Mouse (Mus musculus) limb, embryonic 13.5 days (tissue): ENCODE measurements around the gene Mal. TPM values are rescaled to one million over a fixed set of nuclear protein-coding genes. Genes with fewer than 3 reads are reported as not detected.
"Not testable (repeated sequence)": the region's sequence is repeated elsewhere in the genome, so short reads cannot be mapped to it uniquely, and the experiment has no call there.

Source experiments
- ATAC-seq: fragments of 200-750 bp; cut with Nextera tagmentation; 2 replicates; pipeline ENCODE4 v1.8.0; 2017; ENCODE audit warnings: low read depth, moderate number of reproducible peaks, moderate TSS enrichment; ENCODE audit not compliant: low FRiP score
- H3K27ac ChIP-seq: fragments of 300-500 bp; sonication (generic); 2 replicates; pipeline ENCODE4 v1.5.1; 2015; ENCODE audit warnings: inconsistent platforms, mild to moderate bottlenecking, moderate library complexity
- H3K27me3 ChIP-seq: fragments of 300-500 bp; sonication (generic); 2 replicates; pipeline ENCODE4 v1.6.1; 2015; ENCODE audit warnings: mild to moderate bottlenecking, inconsistent platforms
- H3K36me3 ChIP-seq: fragments of 300-500 bp; sonication (generic); 2 replicates; pipeline ENCODE4 v1.6.1; 2015; ENCODE audit warnings: inconsistent platforms, mild to moderate bottlenecking, moderate library complexity
- H3K4me1 ChIP-seq: fragments of 300-500 bp; sonication (generic); 2 replicates; pipeline ENCODE4 v1.6.1; 2015; ENCODE audit warnings: inconsistent platforms
- H3K4me2 ChIP-seq: fragments of 300-500 bp; sonication (generic); replicated peaks from 2 replicates; pipeline ENCODE4 v1.6.1; 2015; ENCODE audit warnings: inconsistent platforms, mild to moderate bottlenecking, moderate library complexity
- H3K4me3 ChIP-seq: fragments of 300-500 bp; sonication (generic); 2 replicates; pipeline ENCODE4 v1.5.1; 2015; ENCODE audit warnings: moderate library complexity, mild to moderate bottlenecking, inconsistent platforms
- H3K9ac ChIP-seq: fragments of 300-500 bp; sonication (generic); 2 replicates; pipeline ENCODE4 v1.6.1; 2015; ENCODE audit warnings: mild to moderate bottlenecking, inconsistent platforms
- H3K9me3 ChIP-seq: fragments of 300-500 bp; sonication (generic); 2 replicates; pipeline ENCODE4 v1.6.1; 2016; ENCODE audit warnings: inconsistent platforms
- WGBS: fragments of 180-500 bp; shearing (Covaris S2); methylation state at CpG from one replicate; pipeline ENCODE4 v1.1.7; 2015; 5-methylcytosine and 5-hydroxymethylcytosine counted together
- polyA plus RNA-seq: library from polyadenylated mRNA; unstranded; fragments of >200 nt; fragmentation: Nextera tagmentation; extraction: Ambion mirVana; gene quantifications from 2 replicates; pipeline ENCODE4 v1.2.1, GENCODE M21; 2015

The Mal gene
- polyA plus RNA-seq, 1 experiment from 2014 or later, result 1.6 TPM

DNA sequence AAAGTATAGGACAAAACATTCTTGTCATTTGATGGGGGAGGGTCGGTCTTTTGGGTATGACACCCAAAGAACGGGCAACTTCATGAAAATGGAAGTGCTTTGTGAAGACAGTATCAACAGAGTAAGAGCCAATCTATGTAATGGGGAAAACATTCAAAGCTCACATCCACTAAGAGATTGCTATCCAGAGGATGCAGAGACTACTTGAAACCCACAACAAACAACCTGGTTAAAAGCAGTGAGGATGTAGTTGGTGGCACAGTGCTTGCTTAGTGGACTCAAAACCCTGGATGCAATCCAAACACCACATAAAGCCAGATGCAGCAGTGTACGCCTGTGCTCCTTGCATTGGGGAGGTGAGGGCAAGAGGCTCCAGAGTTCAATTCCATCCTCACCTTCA is 37.2 kb downstream of the Mal start:
- no peaks in the 10 kb centered on the region for H3K27me3 ChIP-seq
- H3K4me1 ChIP-seq, result no peaks in the 10 kb centered on the region
- H3K4me2 ChIP-seq, result no peak overlapping the region
- ATAC-seq, result no peak
- H3K9ac ChIP-seq, result no peak overlapping the region
- no peaks in the 10 kb centered on the region for H3K36me3 ChIP-seq
- H3K9me3 ChIP-seq, result no peaks in the 10 kb centered on the region
- WGBS, result 82% methylated on average over 3 of the region's 3 CpGs
- H3K27ac ChIP-seq, result no peak overlapping the region
- H3K4me3 ChIP-seq, result no peak overlapping the region

GRCm38 (mm10) chr2:127612288-127612687 is 44.2 kb downstream of the Mal start:
- ATAC-seq, result no peak
- Histone ChIP-seq H3K9me3 (no peaks in the 10 kb centered on the region), H3K27ac (no peak overlapping the region), H3K27me3 (no peaks in the 10 kb centered on the region), H3K4me3 (no peak overlapping the region), H3K4me2 (no peak overlapping the region), H3K36me3 (0 out of 2 replicates have a peak, but pooled peaks cover 1% of the 10 kb centered on the region), H3K4me1 (peaks cover 14% of the 10 kb centered on the region), H3K9ac (no peak overlapping the region)
- WGBS, result 88% methylated on average over 4 of the region's 4 CpGs

- no peak for ATAC-seq
- H3K36me3 ChIP-seq, result peaks cover 7% of the 10 kb centered on the region; the same call in 1 of the 2 replicates
- no peak overlapping the region for H3K4me3 ChIP-seq
- no peak overlapping the region for H3K4me2 ChIP-seq
- peaks cover 14% of the 10 kb centered on the region for H3K4me1 ChIP-seq
- H3K9ac ChIP-seq, result no peak overlapping the region
- no peaks in the 10 kb centered on the region for H3K9me3 ChIP-seq
- 78% methylated on average over 4 of the region's 4 CpGs for WGBS
- H3K27ac ChIP-seq, result no peak overlapping the region
- H3K27me3 ChIP-seq, result no peaks in the 10 kb centered on the region
Measured at GRCm38 (mm10) chr2:127611386-127611785, 45.1 kb downstream of the Mal start.

- Histone ChIP-seq H3K9me3 (no peaks in the 10 kb centered on the region), H3K4me1 (peaks cover 14% of the 10 kb centered on the region), H3K27me3 (no peaks in the 10 kb centered on the region), H3K27ac (no peak overlapping the region), H3K36me3 (peaks cover 29% of the 10 kb centered on the region), H3K4me3 (no peak overlapping the region), H3K9ac (no peak overlapping the region), H3K4me2 (peak overlapping the region; percentile 29)
- WGBS, result 4% methylated on average over 5 of the region's 5 CpGs
- ATAC-seq, result peak; percentile 83
Measured at GRCm38 (mm10) chr2:127608986-127609385, 47.5 kb downstream of the Mal start.

DNA sequence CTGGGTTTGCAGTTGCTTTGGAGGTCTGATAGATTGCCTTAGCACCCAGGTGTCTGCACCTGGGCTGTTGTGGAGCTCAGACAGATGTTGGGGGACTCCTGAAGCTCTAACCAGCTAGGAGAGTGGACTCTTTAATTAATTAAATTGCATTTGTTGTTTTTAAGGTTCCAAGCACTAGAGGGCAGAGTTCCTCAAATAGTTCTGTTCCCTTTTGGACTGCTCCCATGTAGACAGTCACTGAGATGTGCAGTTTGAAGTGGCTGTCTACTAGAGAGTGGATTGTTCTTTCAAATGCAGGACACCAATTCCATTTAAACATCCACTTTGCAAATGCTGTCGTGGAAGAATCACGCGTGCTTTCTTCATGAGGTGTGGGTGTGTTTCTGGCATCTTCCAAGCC is 48.3 kb downstream of the Mal start:
- H3K9ac ChIP-seq, result no peak overlapping the region
- H3K4me1 ChIP-seq, result peaks cover 14% of the 10 kb centered on the region
- H3K27ac ChIP-seq, result no peak overlapping the region
- H3K9me3 ChIP-seq, result no peaks in the 10 kb centered on the region
- WGBS, result 43% methylated on average over 3 of the region's 3 CpGs
- ATAC-seq, result no peak; the same call in 1 of the 2 replicates
- H3K27me3 ChIP-seq, result no peaks in the 10 kb centered on the region
- no peak overlapping the region for H3K4me2 ChIP-seq
- no peak overlapping the region for H3K4me3 ChIP-seq
- H3K36me3 ChIP-seq, result peaks cover 33% of the 10 kb centered on the region

GRCm38 (mm10) chr2:127605203-127605602 is 51.3 kb downstream of the Mal start:
- no peak overlapping the region for H3K4me2 ChIP-seq
- H3K9ac ChIP-seq, result no peak overlapping the region
- 92% methylated on average over 3 of the region's 3 CpGs for WGBS
- no peak for ATAC-seq
- peaks cover 61% of the 10 kb centered on the region for H3K36me3 ChIP-seq
- no peak overlapping the region for H3K27ac ChIP-seq
- no peaks in the 10 kb centered on the region for H3K27me3 ChIP-seq
- no peak overlapping the region for H3K4me3 ChIP-seq
- H3K4me1 ChIP-seq, result peaks cover 14% of the 10 kb centered on the region
- H3K9me3 ChIP-seq, result no peaks in the 10 kb centered on the region

DNA sequence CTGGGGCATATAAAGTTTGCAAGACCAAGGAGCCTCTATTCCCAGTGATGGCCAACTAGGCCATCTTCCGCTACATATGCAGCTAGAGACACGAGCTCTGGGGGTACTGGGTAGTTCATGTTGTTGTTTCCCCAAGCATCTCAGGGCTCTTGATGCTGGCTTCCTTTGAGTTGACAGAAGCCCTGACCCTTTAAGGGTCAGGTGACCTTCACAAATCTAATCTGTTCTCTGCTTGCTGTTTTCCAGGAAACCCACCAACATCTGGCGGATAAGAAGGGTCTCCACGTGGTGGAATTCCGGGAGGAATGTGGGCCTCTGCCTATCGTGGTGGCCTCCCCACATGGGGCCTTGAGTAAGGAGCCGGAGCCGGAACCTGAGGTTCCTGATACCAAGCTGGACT is 53.1 kb downstream of the Mal start:
- H3K36me3 ChIP-seq, result peaks cover 80% of the 10 kb centered on the region
- not testable (repeated sequence) for H3K4me3 ChIP-seq, H3K27ac ChIP-seq, H3K4me1 ChIP-seq, H3K27me3 ChIP-seq, H3K9ac ChIP-seq, H3K4me2 ChIP-seq, ATAC-seq, H3K9me3 ChIP-seq
- WGBS, result 85% methylated on average over 6 of the region's 8 CpGs

GRCm38 (mm10) chr2:127590840-127591239 is 65.7 kb downstream of the Mal start:
- Histone ChIP-seq H3K4me2 (peak overlapping the region; percentile 27; the same call in 1 of the 2 replicates), H3K4me3 (no peak overlapping the region), H3K9me3 (no peaks in the 10 kb centered on the region), H3K36me3 (peaks cover 44% of the 10 kb centered on the region), H3K4me1 (peaks cover 31% of the 10 kb centered on the region), H3K27me3 (no peaks in the 10 kb centered on the region), H3K27ac (no peak overlapping the region), H3K9ac (no peak overlapping the region; the same call in 1 of the 2 replicates)
- 68% methylated on average over 4 of the region's 4 CpGs for WGBS
- ATAC-seq, result no peak

- H3K9ac ChIP-seq, result no peak overlapping the region; the same call in 1 of the 2 replicates
- H3K4me3 ChIP-seq, result no peak overlapping the region
- 64% methylated on average over 15 of the region's 15 CpGs for WGBS
- peaks cover 38% of the 10 kb centered on the region for H3K36me3 ChIP-seq
- no peaks in the 10 kb centered on the region for H3K27me3 ChIP-seq
- no peaks in the 10 kb centered on the region for H3K9me3 ChIP-seq
- H3K4me2 ChIP-seq, result peak overlapping the region; percentile 27
- H3K4me1 ChIP-seq, result peaks cover 31% of the 10 kb centered on the region
- H3K27ac ChIP-seq, result no peak overlapping the region
- ATAC-seq, result no peak
Measured at GRCm38 (mm10) chr2:127590204-127590603, 66.3 kb downstream of the Mal start.

DNA sequence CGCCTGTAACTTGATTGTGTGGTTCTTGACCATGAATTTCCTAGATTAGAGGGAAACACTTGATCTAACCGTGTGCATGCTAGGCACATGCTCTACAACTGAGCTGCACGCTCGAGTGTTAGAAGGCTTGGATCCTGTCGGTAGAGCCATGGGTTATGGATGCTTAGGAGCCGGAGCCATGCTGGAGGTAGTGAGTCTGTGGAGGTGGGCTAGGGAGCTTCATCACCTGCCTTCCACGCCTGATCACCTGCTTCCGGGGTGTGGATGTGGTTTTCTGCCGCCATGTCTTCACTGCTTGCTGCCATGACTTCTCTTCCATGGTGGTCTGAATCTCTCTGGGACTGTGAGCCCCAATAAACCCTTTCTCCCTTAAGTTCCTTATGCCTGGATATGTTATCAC is 67.6 kb downstream of the Mal start:
- peak overlapping the region; percentile 85; the same call in 1 of the 2 replicates for H3K4me2 ChIP-seq
- 89% methylated on average over 9 of the region's 9 CpGs for WGBS
- no peak overlapping the region for H3K27ac ChIP-seq
- ATAC-seq, result no peak
- peaks cover 38% of the 10 kb centered on the region for H3K4me1 ChIP-seq
- H3K4me3 ChIP-seq, result no peak overlapping the region
- H3K36me3 ChIP-seq, result peaks cover 25% of the 10 kb centered on the region
- H3K9me3 ChIP-seq, result no peaks in the 10 kb centered on the region
- no peak overlapping the region for H3K9ac ChIP-seq
- no peaks in the 10 kb centered on the region for H3K27me3 ChIP-seq

DNA sequence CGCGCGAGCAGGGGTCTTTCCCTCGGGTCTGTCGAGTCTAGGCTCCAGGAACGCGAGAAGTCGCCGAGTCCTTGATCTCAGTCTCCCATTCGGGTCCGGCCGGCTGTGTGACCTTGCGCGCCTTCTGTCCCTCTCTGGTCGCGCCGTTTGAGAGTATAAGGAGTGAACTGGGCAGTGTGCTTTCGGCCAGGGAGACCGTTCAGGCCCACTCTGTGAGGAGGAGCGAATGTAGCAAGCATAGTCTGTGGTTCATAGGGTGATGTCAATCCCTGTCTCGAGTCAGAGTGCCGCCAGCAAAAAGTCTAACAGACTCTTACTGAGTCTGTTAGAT is 69.0 kb downstream of the Mal start:
- H3K27ac ChIP-seq, result peak overlapping the region; percentile 74; the same call in 1 of the 2 replicates
- no peaks in the 10 kb centered on the region for H3K9me3 ChIP-seq
- H3K4me2 ChIP-seq, result peak overlapping the region; percentile 85
- H3K9ac ChIP-seq, result peak overlapping the region; percentile 86
- no peaks in the 10 kb centered on the region for H3K27me3 ChIP-seq
- no peak for ATAC-seq
- H3K4me3 ChIP-seq, result peak overlapping the region; percentile 95
- peaks cover 11% of the 10 kb centered on the region for H3K36me3 ChIP-seq
- WGBS, result under 1% methylated on average over 22 of the region's 22 CpGs
- peaks cover 38% of the 10 kb centered on the region for H3K4me1 ChIP-seq

GRCm38 (mm10) chr2:127586694-127587513 is 69.6 kb downstream of the Mal start, which contains the start of the genes Zfp661 and Mrps5:
TSS of gene Zfp661 (minus strand) at chr2:127587094.
TSS of gene Mrps5 (plus strand) at chr2:127587222.
- WGBS, result 5% methylated on average over 39 of the region's 39 CpGs
- H3K9me3 ChIP-seq, result no peaks in the 10 kb centered on the region
- ATAC-seq, result peak; percentile 61; the same call in 1 of the 2 replicates

More at GRCm38 (mm10) chr2:127586694-127587513, 69.6 kb downstream of the Mal start, which contains the start of the genes Zfp661 and Mrps5:
- peaks cover 38% of the 10 kb centered on the region for H3K4me1 ChIP-seq
- peaks cover 5% of the 10 kb centered on the region; the same call in 1 of the 2 replicates for H3K36me3 ChIP-seq
- H3K4me2 ChIP-seq, result peak within 1 kb of the TSS; percentile 85
- peak within 1 kb of the TSS; percentile 74; the same call in 1 of the 2 replicates for H3K27ac ChIP-seq
- peak within 1 kb of the TSS; percentile 95 for H3K4me3 ChIP-seq
- H3K27me3 ChIP-seq, result no peaks in the 10 kb centered on the region
- peak within 1 kb of the TSS; percentile 86 for H3K9ac ChIP-seq
